ENCODE assay signal across 9 mouse cellular contexts in genomic region chr4:49688594-49689288, GRCm38 (mm10). TPM values are rescaled to one million over a fixed set of nuclear protein-coding genes. Genes with fewer than 3 reads are reported as not detected.
DNase-seq lines count a peak whose midpoint lies in the region; ATAC-seq lines count a peak whose summit lies in the region.
"Had no signal": no experiment of that assay in that cellular context is flagged by ENCODE, and none has a peak within 500 bp of the region (broad histone marks: within the 10 kb centered on the region; RNA-seq: fewer than 3 reads in every experiment).

No protein-coding gene starts in this region.

- no peaks in the 10 kb centered on the region for H3K27me3 ChIP-seq in liver, embryonic 12.5 days (replicated peaks)

- no peak overlapping the region for H3K4me3 ChIP-seq in liver, embryonic 12.5 days
- H3K4me3 ChIP-seq: myocyte had no signal

- ATAC-seq in liver, embryonic 12.5 days, result no peak

- WGBS in liver, embryonic 12.5 days (ENCODE audit: insufficient replicate concordance), result 19% methylated on average over 9 of the region's 9 CpGs

- no peak overlapping the region for H3K27ac ChIP-seq in liver, embryonic 12.5 days

- H3K9ac ChIP-seq in liver, embryonic 12.5 days, result no peak overlapping the region

- no peaks in the 10 kb centered on the region for H3K36me3 ChIP-seq in liver, embryonic 12.5 days

- no peak overlapping the region for H3K4me2 ChIP-seq in liver, embryonic 12.5 days

- no peaks in the 10 kb centered on the region for H3K4me1 ChIP-seq in liver, embryonic 12.5 days

- H3K9me3 ChIP-seq in liver, embryonic 12.5 days (replicated peaks), result no peaks in the 10 kb centered on the region

- DNase-seq in liver, result peak; percentile 16
- DNase-seq in adrenal gland, adult 8-10 months, result peak; percentile 8
- DNase-seq in embryo, embryonic 11 days, result peak; percentile 77
- DNase-seq in heart, postnatal 4 days, result peak; percentile 43
- DNase-seq in layer of hippocampus, adult 18-20 months (ENCODE audit: low spot score in 2 of 2), result peak; percentile 53 to 63
- DNase-seq in lung, postnatal 25 days (ENCODE audit: low spot score), result peak; percentile 39
- peak; percentile 51 for DNase-seq in right cerebral cortex, postnatal 25 days

RNA-seq across cellular contexts. Expression of gene Ppp3r2, which starts 6.9 kb away (rescaled TPM):
- polyA plus RNA-seq in liver, embryonic 12.5 days (2016; fragmentation: Nextera tagmentation; extraction: Ambion mirVana), result not detected in 2 replicates
- not detected for total RNA-seq in adrenal gland, adult 8-10 months (2022)
- not detected for total RNA-seq in heart, postnatal 4 days (2021)
- under 1 TPM; 0.32 to 0.36 TPM for total RNA-seq in layer of hippocampus, adult 18-20 months (2021)
- polyA plus RNA-seq: myocyte had no signal

RNA-seq across cellular contexts. Expression of gene Rnf20, which starts 56.9 kb away (rescaled TPM):
- polyA plus RNA-seq in liver, embryonic 12.5 days (2016; fragmentation: Nextera tagmentation; extraction: Ambion mirVana), result 24.0 and 25.1 TPM in 2 replicates
- total RNA-seq in adrenal gland, adult 8-10 months (2022), result 10 to 100 TPM; 49.8 to 70.1 (median 61.7) TPM
- 10 to 100 TPM; 37.2 to 40.5 TPM for total RNA-seq in heart, postnatal 4 days (2021)
- 10 to 100 TPM; 68.9 to 72.2 TPM for total RNA-seq in layer of hippocampus, adult 18-20 months (2021)

Comparison
In these comparisons a context has a peak if more than half of its experiments do, and no peak if none do; other contexts are left out.
1. DNase-seq: peak in every context shown above with its lines; median percentile 77 in embryo, embryonic 11 days; 58 in layer of hippocampus, adult 18-20 months; 51 in right cerebral cortex, postnatal 25 days; 43 in heart, postnatal 4 days; 39 in lung, postnatal 25 days; 16 in liver; 8 in adrenal gland, adult 8-10 months.